Mouse (Mus musculus) liver, embryonic 15.5 days (tissue): ENCODE results near the gene Gdpgp1. TPM values are rescaled to one million over a fixed set of nuclear protein-coding genes. Genes with fewer than 3 reads are reported as not detected.

Experiments
- ATAC-seq: fragments of 200-750 bp; cut with Nextera tagmentation; 2 replicates; pipeline ENCODE4 v1.8.0; 2017; ENCODE audit warnings: moderate number of reproducible peaks, mild to moderate bottlenecking, moderate library complexity; ENCODE audit not compliant: insufficient read depth
- H3K27ac ChIP-seq: fragments of 300-500 bp; sonication (generic); replicated peaks from 2 replicates; pipeline ENCODE4 v1.5.1; 2015; ENCODE audit warnings: mild to moderate bottlenecking, inconsistent platforms
- H3K27me3 ChIP-seq: fragments of 300-500 bp; sonication (generic); 2 replicates; pipeline ENCODE4 v1.6.1; 2015; ENCODE audit warnings: mild to moderate bottlenecking, inconsistent platforms
- H3K36me3 ChIP-seq: fragments of 300-500 bp; sonication (generic); replicated peaks from 2 replicates; pipeline ENCODE4 v1.6.1; 2015; ENCODE audit warnings: moderate library complexity, mild to moderate bottlenecking, inconsistent platforms
- H3K4me1 ChIP-seq: fragments of 300-500 bp; sonication (generic); replicated peaks from 2 replicates; pipeline ENCODE4 v1.6.1; 2015; ENCODE audit warnings: inconsistent platforms
- H3K4me2 ChIP-seq: fragments of 300-500 bp; sonication (generic); 2 replicates; pipeline ENCODE4 v1.6.1; 2015; ENCODE audit warnings: moderate library complexity, mild to moderate bottlenecking, inconsistent platforms
- H3K4me3 ChIP-seq: fragments of 300-500 bp; sonication (generic); replicated peaks from 2 replicates; pipeline ENCODE4 v1.5.1; 2015; ENCODE audit warnings: mild to moderate bottlenecking, inconsistent platforms
- H3K9ac ChIP-seq: fragments of 300-500 bp; sonication (generic); 2 replicates; pipeline ENCODE4 v1.6.1; 2015; ENCODE audit warnings: moderate library complexity, mild to moderate bottlenecking, inconsistent platforms
- H3K9me3 ChIP-seq: fragments of 300-500 bp; sonication (generic); replicated peaks from 2 replicates; pipeline ENCODE4 v1.6.1; 2016; ENCODE audit warnings: inconsistent platforms
- WGBS: fragments of 180-500 bp; shearing (Covaris S2); methylation state at CpG from one replicate; pipeline ENCODE4 v1.1.7; 2015; ENCODE audit warnings: mixed read lengths; ENCODE audit not compliant: insufficient replicate concordance; 5-methylcytosine and 5-hydroxymethylcytosine counted together
- polyA plus RNA-seq: library from polyadenylated mRNA; unstranded; fragments of >200 nt; fragmentation: Nextera tagmentation; extraction: Ambion mirVana; gene quantifications from 2 replicates; pipeline ENCODE4 v1.2.1, GENCODE M21; 2015

Gdpgp1 gene
- polyA plus RNA-seq, 1 experiment from 2014 or later = 2.0 TPM

DNA sequence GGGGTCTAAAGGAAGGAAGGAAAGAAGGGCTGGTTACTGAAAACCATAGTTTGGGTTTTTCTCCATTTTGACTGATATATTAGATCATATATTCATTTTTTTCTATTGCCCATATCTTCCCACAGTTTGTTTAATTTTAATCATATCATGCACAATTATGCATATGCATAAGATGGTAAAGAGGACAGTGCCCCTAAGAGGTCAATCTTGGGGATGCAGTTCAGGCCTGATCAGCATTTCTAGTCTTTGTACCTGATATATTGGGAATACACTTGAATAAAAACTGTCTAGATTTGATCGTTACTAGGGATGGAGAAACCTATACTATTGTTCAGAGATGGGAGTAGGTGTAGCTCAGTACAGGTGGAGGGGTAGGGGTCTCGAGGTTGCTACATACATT lies 48.3 kb downstream of the Gdpgp1 start:
- H3K27me3 ChIP-seq = no peaks in the 10 kb centered on the region
- no peak for ATAC-seq
- H3K4me3 ChIP-seq = no peak overlapping the region
- no peak overlapping the region for H3K9ac ChIP-seq
- no peaks in the 10 kb centered on the region for H3K9me3 ChIP-seq
- WGBS = 68% methylated on average over 2 of the region's 2 CpGs
- H3K4me1 ChIP-seq = peaks cover 23% of the 10 kb centered on the region
- H3K4me2 ChIP-seq = no peak overlapping the region
- H3K36me3 ChIP-seq = peaks cover 71% of the 10 kb centered on the region
- H3K27ac ChIP-seq = no peak overlapping the region

DNA sequence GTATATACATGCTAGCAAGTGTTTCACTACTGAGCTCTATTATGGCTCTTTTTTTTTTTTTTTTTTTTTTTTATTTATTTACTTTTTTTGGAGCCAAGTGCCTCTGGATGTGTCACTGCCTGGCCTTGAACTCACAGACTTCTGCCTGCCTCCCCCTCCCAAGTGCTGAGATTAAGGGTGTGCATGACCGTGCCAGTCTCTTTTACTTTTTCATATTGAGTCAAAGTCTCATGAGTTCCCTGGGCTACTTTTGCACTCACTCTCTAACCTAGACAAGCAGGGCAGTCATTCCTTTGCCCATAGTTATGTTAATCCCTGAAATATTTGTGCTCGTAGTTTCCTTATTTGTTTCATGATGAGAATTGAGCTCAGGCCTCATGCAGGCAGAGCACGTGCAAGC lies 49.0 kb downstream of the Gdpgp1 start:
- no peak overlapping the region for H3K27ac ChIP-seq
- no peak for ATAC-seq
- H3K9me3 ChIP-seq = no peaks in the 10 kb centered on the region
- no peak overlapping the region for H3K4me2 ChIP-seq
- no peak overlapping the region for H3K9ac ChIP-seq
- 72% methylated on average over 3 of the region's 3 CpGs for WGBS
- peaks cover 71% of the 10 kb centered on the region for H3K36me3 ChIP-seq
- peaks cover 25% of the 10 kb centered on the region for H3K4me1 ChIP-seq
- H3K4me3 ChIP-seq = no peak overlapping the region
- H3K27me3 ChIP-seq = no peaks in the 10 kb centered on the region

DNA sequence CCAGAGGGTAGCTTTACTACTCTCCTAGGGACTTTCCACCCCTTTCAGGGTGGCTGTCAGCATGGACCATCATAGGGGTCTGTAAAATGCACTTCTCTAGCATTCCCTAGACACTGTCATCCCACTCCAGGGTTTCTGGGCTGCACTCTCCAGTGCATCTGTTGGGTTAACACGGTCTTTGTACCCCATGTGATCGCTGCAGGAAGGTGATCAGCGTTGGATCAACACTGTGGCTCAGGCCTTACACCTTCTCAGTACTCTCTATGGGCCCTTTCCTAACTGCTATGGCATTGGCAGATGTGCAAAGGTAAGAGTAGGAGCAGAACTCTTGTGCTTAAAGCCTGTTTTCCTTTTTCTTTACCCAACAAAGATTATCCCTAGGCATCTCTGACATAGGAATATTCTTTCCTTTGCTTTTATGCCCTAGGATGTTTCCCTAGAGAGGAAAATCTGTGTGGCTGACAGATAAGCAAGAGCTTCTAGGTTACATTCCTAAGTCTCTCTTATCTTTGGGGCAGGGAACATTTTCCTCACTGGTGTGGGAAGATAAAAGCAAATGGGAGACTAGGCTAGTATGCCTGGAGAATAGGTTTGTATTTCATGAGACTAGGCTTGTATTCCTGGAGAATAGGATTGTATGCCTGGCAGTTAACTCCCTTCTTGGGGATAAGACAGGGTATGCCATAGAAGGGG lies 50.7 kb downstream of the Gdpgp1 start:
- ATAC-seq = peak; percentile 33
- 71% methylated on average over 3 of the region's 3 CpGs for WGBS
- Histone ChIP-seq H3K36me3 (peaks cover 71% of the 10 kb centered on the region), H3K9me3 (no peaks in the 10 kb centered on the region), H3K27me3 (no peaks in the 10 kb centered on the region), H3K4me2 (peak overlapping the region; percentile 6; the same call in 1 of the 2 replicates), H3K4me1 (peaks cover 26% of the 10 kb centered on the region), H3K9ac (no peak overlapping the region), H3K27ac (peak overlapping the region; percentile 51; the same call in 1 of the 2 replicates), H3K4me3 (no peak overlapping the region)

DNA sequence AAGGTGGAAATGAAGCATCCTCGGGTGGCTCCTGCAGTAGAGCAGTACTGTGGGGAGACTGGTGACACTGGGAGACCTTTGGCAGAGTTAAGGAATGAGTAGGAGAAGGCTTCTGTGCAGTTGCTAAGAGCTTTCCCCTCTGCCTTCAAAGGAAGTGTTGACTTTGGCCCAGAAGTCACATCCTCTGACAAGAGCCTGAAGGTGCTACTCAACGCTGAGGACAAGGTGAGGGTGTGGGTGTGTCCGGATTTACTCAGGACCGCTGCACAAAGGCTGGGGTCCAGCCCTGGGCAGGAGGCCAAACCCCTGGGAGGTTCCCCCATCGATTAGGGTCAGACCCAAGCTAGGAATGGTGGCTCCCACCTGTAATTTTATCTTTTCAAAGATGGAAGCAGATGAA lies 51.7 kb downstream of the Gdpgp1 start:
- no peak for ATAC-seq
- H3K4me1 ChIP-seq = peaks cover 22% of the 10 kb centered on the region
- no peak overlapping the region for H3K4me2 ChIP-seq
- H3K4me3 ChIP-seq = no peak overlapping the region
- H3K9ac ChIP-seq = no peak overlapping the region
- peaks cover 76% of the 10 kb centered on the region for H3K36me3 ChIP-seq
- H3K27me3 ChIP-seq = no peaks in the 10 kb centered on the region
- WGBS = 81% methylated on average over 5 of the region's 5 CpGs
- H3K9me3 ChIP-seq = no peaks in the 10 kb centered on the region
- no peak overlapping the region for H3K27ac ChIP-seq

DNA sequence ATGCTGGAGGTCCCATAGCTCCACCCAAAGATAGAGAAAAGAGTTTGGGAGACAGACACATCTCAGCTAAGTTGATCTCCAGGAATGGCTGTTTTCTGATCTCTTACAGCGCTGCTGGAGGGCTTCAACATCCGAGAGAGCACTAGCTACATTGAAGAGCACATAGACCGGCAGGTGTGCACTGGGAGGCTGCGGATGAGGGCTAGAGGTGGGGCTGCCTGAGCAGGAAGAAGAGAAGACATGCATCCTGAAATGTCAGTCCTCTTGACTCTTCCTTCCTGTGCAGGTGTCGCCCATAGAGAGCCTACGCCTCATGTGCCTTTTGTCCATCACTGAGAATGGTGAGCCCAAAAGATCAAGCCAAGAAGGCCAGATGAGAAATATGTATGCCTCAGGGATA lies 53.1 kb downstream of the Gdpgp1 start:
- Histone ChIP-seq H3K36me3 (peaks cover 70% of the 10 kb centered on the region), H3K4me2 (no peak overlapping the region), H3K4me1 (peaks cover 22% of the 10 kb centered on the region), H3K4me3 (no peak overlapping the region), H3K9me3 (no peaks in the 10 kb centered on the region), H3K9ac (no peak overlapping the region), H3K27ac (0 out of 2 replicates have a peak overlapping the region, but pooled peaks have one; percentile 14), H3K27me3 (no peaks in the 10 kb centered on the region)
- 88% methylated on average over 6 of the region's 6 CpGs for WGBS
- no peak for ATAC-seq

DNA sequence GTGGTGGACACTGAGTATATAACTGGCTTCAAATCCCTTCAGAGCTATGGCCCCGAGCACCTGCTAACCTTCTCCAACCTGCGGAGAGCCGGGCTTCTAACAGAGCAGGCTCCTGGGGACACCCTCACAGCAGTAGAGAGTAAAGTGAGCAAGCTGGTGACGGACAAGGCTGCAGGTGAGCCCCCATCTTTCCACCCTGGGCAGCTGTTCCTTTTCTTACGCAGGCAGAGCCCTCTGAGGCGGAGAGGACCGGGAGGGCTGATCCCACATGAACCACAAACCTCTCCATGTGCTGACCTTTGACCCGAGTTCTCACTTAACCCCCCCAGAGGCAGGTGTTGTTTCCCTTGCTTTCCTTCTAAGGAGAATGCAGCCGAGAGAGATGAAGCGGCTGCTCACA lies 55.1 kb downstream of the Gdpgp1 start:
- ATAC-seq = no peak
- H3K36me3 ChIP-seq = peaks cover 61% of the 10 kb centered on the region
- H3K27ac ChIP-seq = no peak overlapping the region
- H3K4me1 ChIP-seq = peaks cover 31% of the 10 kb centered on the region
- H3K9ac ChIP-seq = no peak overlapping the region
- H3K4me2 ChIP-seq = no peak overlapping the region
- no peaks in the 10 kb centered on the region for H3K27me3 ChIP-seq
- H3K4me3 ChIP-seq = no peak overlapping the region
- 72% methylated on average over 10 of the region's 10 CpGs for WGBS
- no peaks in the 10 kb centered on the region for H3K9me3 ChIP-seq

Other genes with a start within 250 kb of the Gdpgp1 start
- gene Zfp710, start 208.1 kb upstream of the Gdpgp1 start, polyA plus RNA-seq = 5.6 and 7.4 TPM in 2 replicates
- 175 and 206 TPM in 2 replicates for gene Idh2, start 117.5 kb upstream of the Gdpgp1 start, polyA plus RNA-seq
- gene Sema4b, start 46.0 kb upstream of the Gdpgp1 start, polyA plus RNA-seq = 15.2 and 15.5 TPM in 2 replicates
- 84.7 and 85.0 TPM in 2 replicates for gene Cib1, start 52 bp upstream of the Gdpgp1 start, polyA plus RNA-seq
- gene Ttll13, start 13.5 kb downstream of the Gdpgp1 start, polyA plus RNA-seq = 0.16 and 0.20 TPM in 2 replicates
- 25.4 and 28.3 TPM in 2 replicates for gene Ngrn, start 28.4 kb downstream of the Gdpgp1 start, polyA plus RNA-seq
- 4.4 and 5.6 TPM in 2 replicates for gene Vps33b, start 36.8 kb downstream of the Gdpgp1 start, polyA plus RNA-seq
- 126 and 128 TPM in 2 replicates for gene Prc1, start 61.6 kb downstream of the Gdpgp1 start, polyA plus RNA-seq
- gene Rccd1, start 91.6 kb downstream of the Gdpgp1 start, polyA plus RNA-seq = 2.8 and 3.1 TPM in 2 replicates
- 8.9 and 9.4 TPM in 2 replicates for gene Unc45a, start 108.1 kb downstream of the Gdpgp1 start, polyA plus RNA-seq
- gene Hddc3, start 110.2 kb downstream of the Gdpgp1 start, polyA plus RNA-seq = 3.1 and 3.5 TPM in 2 replicates
- gene Man2a2, start 138.5 kb downstream of the Gdpgp1 start, polyA plus RNA-seq = 2.5 and 3.6 TPM in 2 replicates
- 16.6 and 19.2 TPM in 2 replicates for gene Fes, start 155.1 kb downstream of the Gdpgp1 start, polyA plus RNA-seq
- 8.0 and 9.8 TPM in 2 replicates for gene Furin, start 172.6 kb downstream of the Gdpgp1 start, polyA plus RNA-seq